Mouse (Mus musculus): Measurements from ENCODE around the gene Crocc2. TPM values are rescaled to one million over a fixed set of nuclear protein-coding genes. Genes with fewer than 3 reads are reported as not detected.

Crocc2 gene
- polyA plus RNA-seq, 1 experiment from 2014 or later = 0.04 TPM

GRCm38 (mm10) chr1:93206277-93206970 is 37.9 kb downstream of the Crocc2 start:
- H3K4me2 ChIP-seq (replicated peaks) = no peak overlapping the region
- H3K9me3 ChIP-seq = no peaks in the 10 kb centered on the region
- no peak overlapping the region for H3K4me3 ChIP-seq (replicated peaks)
- 57% methylated on average over 12 of the region's 12 CpGs for WGBS
- no peak for ATAC-seq
- peaks cover 22% of the 10 kb centered on the region for H3K4me1 ChIP-seq (replicated peaks)
- no peak overlapping the region for H3K9ac ChIP-seq
- H3K36me3 ChIP-seq = no peaks in the 10 kb centered on the region
- H3K27me3 ChIP-seq (replicated peaks) = no peaks in the 10 kb centered on the region; the same call in 1 of the 2 replicates
- no peak overlapping the region for H3K27ac ChIP-seq

- Histone ChIP-seq H3K9me3 (no peaks in the 10 kb centered on the region), H3K27me3 (replicated peaks) (no peaks in the 10 kb centered on the region; the same call in 1 of the 2 replicates), H3K9ac (no peak overlapping the region), H3K4me1 (replicated peaks) (peaks cover 29% of the 10 kb centered on the region), H3K27ac (no peak overlapping the region), H3K4me2 (replicated peaks) (no peak overlapping the region), H3K4me3 (replicated peaks) (no peak overlapping the region), H3K36me3 (no peaks in the 10 kb centered on the region)
- ATAC-seq = no peak
- 95% methylated on average over 4 of the region's 4 CpGs for WGBS
Observed at GRCm38 (mm10) chr1:93207536-93208064, 39.1 kb downstream of the Crocc2 start.

- Histone ChIP-seq H3K36me3 (no peaks in the 10 kb centered on the region), H3K4me2 (replicated peaks) (peak overlapping the region; percentile 24; the same call in 1 of the 2 replicates), H3K4me3 (replicated peaks) (no peak overlapping the region), H3K9ac (no peak overlapping the region), H3K27me3 (replicated peaks) (no peaks in the 10 kb centered on the region), H3K27ac (peak overlapping the region; percentile 66), H3K9me3 (no peaks in the 10 kb centered on the region), H3K4me1 (replicated peaks) (peaks cover 29% of the 10 kb centered on the region)
- peak; percentile 82 for ATAC-seq
- WGBS = 16% methylated on average over 9 of the region's 9 CpGs
Observed at GRCm38 (mm10) chr1:93210213-93210641, 41.7 kb downstream of the Crocc2 start.

- Histone ChIP-seq H3K27me3 (replicated peaks) (no peaks in the 10 kb centered on the region), H3K36me3 (no peaks in the 10 kb centered on the region), H3K4me2 (replicated peaks) (0 out of 2 replicates have a peak overlapping the region, but pooled peaks have one; percentile 24), H3K27ac (peak overlapping the region; percentile 66), H3K9me3 (no peaks in the 10 kb centered on the region), H3K9ac (no peak overlapping the region), H3K4me3 (replicated peaks) (no peak overlapping the region), H3K4me1 (replicated peaks) (peaks cover 29% of the 10 kb centered on the region)
- ATAC-seq = no peak
- WGBS = 66% methylated on average over 11 of the region's 11 CpGs
Observed at GRCm38 (mm10) chr1:93211019-93211418, 42.5 kb downstream of the Crocc2 start.

- Histone ChIP-seq H3K4me3 (replicated peaks) (no peak overlapping the region), H3K27ac (peak overlapping the region; percentile 44), H3K9ac (no peak overlapping the region), H3K27me3 (replicated peaks) (no peaks in the 10 kb centered on the region), H3K4me1 (replicated peaks) (peaks cover 29% of the 10 kb centered on the region), H3K36me3 (no peaks in the 10 kb centered on the region), H3K4me2 (replicated peaks) (no peak overlapping the region), H3K9me3 (no peaks in the 10 kb centered on the region)
- peak; percentile 36; the same call in 1 of the 2 replicates for ATAC-seq
- 34% methylated on average over 10 of the region's 10 CpGs for WGBS
Observed at GRCm38 (mm10) chr1:93211549-93212220, 43.2 kb downstream of the Crocc2 start.

GRCm38 (mm10) chr1:93212441-93212840 is 43.9 kb downstream of the Crocc2 start:
- no peak for ATAC-seq
- Histone ChIP-seq H3K36me3 (no peaks in the 10 kb centered on the region), H3K9ac (no peak overlapping the region), H3K4me1 (replicated peaks) (peaks cover 29% of the 10 kb centered on the region), H3K4me2 (replicated peaks) (no peak overlapping the region), H3K9me3 (no peaks in the 10 kb centered on the region), H3K27me3 (replicated peaks) (no peaks in the 10 kb centered on the region), H3K27ac (no peak overlapping the region), H3K4me3 (replicated peaks) (no peak overlapping the region)
- 73% methylated on average over 7 of the region's 7 CpGs for WGBS

- no peak overlapping the region for H3K9ac ChIP-seq
- no peak for ATAC-seq
Observed at GRCm38 (mm10) chr1:93214612-93215011, 46.1 kb downstream of the Crocc2 start.

GRCm38 (mm10) chr1:93216839-93217497 is 48.4 kb downstream of the Crocc2 start:
- H3K4me2 ChIP-seq (replicated peaks) = no peak overlapping the region
- H3K36me3 ChIP-seq = no peaks in the 10 kb centered on the region
- H3K4me1 ChIP-seq (replicated peaks) = peaks cover 6% of the 10 kb centered on the region; the same call in 1 of the 2 replicates
- H3K27ac ChIP-seq = no peak overlapping the region
- no peak overlapping the region for H3K9ac ChIP-seq
- ATAC-seq = no peak
- WGBS = 75% methylated on average over 9 of the region's 9 CpGs
- no peaks in the 10 kb centered on the region for H3K9me3 ChIP-seq
- no peak overlapping the region for H3K4me3 ChIP-seq (replicated peaks)
- H3K27me3 ChIP-seq (replicated peaks) = no peaks in the 10 kb centered on the region

More at GRCm38 (mm10) chr1:93214612-93215011, 46.1 kb downstream of the Crocc2 start:
- 61% methylated on average over 5 of the region's 5 CpGs for WGBS
- no peak overlapping the region for H3K27ac ChIP-seq
- H3K9me3 ChIP-seq = no peaks in the 10 kb centered on the region
- no peak overlapping the region for H3K4me2 ChIP-seq (replicated peaks)
- no peaks in the 10 kb centered on the region for H3K36me3 ChIP-seq
- peaks cover 25% of the 10 kb centered on the region for H3K4me1 ChIP-seq (replicated peaks)
- no peaks in the 10 kb centered on the region for H3K27me3 ChIP-seq (replicated peaks)
- no peak overlapping the region for H3K4me3 ChIP-seq (replicated peaks)

GRCm38 (mm10) chr1:93217530-93217929 is 49.0 kb downstream of the Crocc2 start:
- H3K9me3 ChIP-seq = no peaks in the 10 kb centered on the region
- ATAC-seq = no peak
- H3K36me3 ChIP-seq = no peaks in the 10 kb centered on the region
- H3K4me2 ChIP-seq (replicated peaks) = no peak overlapping the region
- no peak overlapping the region for H3K4me3 ChIP-seq (replicated peaks)
- 0 out of 2 replicates have a peak, but pooled peaks cover 4% of the 10 kb centered on the region for H3K4me1 ChIP-seq (replicated peaks)
- H3K9ac ChIP-seq = no peak overlapping the region
- no peaks in the 10 kb centered on the region for H3K27me3 ChIP-seq (replicated peaks)
- 55% methylated on average over 7 of the region's 7 CpGs for WGBS
- no peak overlapping the region for H3K27ac ChIP-seq

- WGBS = 74% methylated on average over 7 of the region's 7 CpGs
Observed at GRCm38 (mm10) chr1:93220776-93221175, 52.3 kb downstream of the Crocc2 start.

GRCm38 (mm10) chr1:93223972-93224371 is 55.4 kb downstream of the Crocc2 start:
- no peaks in the 10 kb centered on the region for H3K9me3 ChIP-seq
- H3K4me1 ChIP-seq (replicated peaks) = peaks cover 12% of the 10 kb centered on the region
- no peaks in the 10 kb centered on the region for H3K27me3 ChIP-seq (replicated peaks)
- WGBS = 8% methylated on average over 18 of the region's 18 CpGs
- H3K4me2 ChIP-seq (replicated peaks) = no peak overlapping the region
- no peak overlapping the region for H3K9ac ChIP-seq
- no peaks in the 10 kb centered on the region for H3K36me3 ChIP-seq
- H3K4me3 ChIP-seq (replicated peaks) = no peak overlapping the region
- no peak overlapping the region for H3K27ac ChIP-seq
- ATAC-seq = peak; percentile 57

More at GRCm38 (mm10) chr1:93220776-93221175, 52.3 kb downstream of the Crocc2 start:
- Histone ChIP-seq H3K27ac (no peak overlapping the region), H3K4me1 (replicated peaks) (peaks cover 8% of the 10 kb centered on the region; the same call in 1 of the 2 replicates), H3K9ac (no peak overlapping the region), H3K4me2 (replicated peaks) (no peak overlapping the region), H3K9me3 (no peaks in the 10 kb centered on the region), H3K27me3 (replicated peaks) (no peaks in the 10 kb centered on the region), H3K36me3 (no peaks in the 10 kb centered on the region), H3K4me3 (replicated peaks) (no peak overlapping the region)
- ATAC-seq = no peak

- Histone ChIP-seq H3K9ac (no peak overlapping the region), H3K4me3 (replicated peaks) (no peak overlapping the region), H3K36me3 (no peaks in the 10 kb centered on the region), H3K4me2 (replicated peaks) (no peak overlapping the region), H3K27me3 (replicated peaks) (no peaks in the 10 kb centered on the region), H3K9me3 (no peaks in the 10 kb centered on the region), H3K4me1 (replicated peaks) (peaks cover 12% of the 10 kb centered on the region), H3K27ac (no peak overlapping the region)
- no peak for ATAC-seq
- 37% methylated on average over 4 of the region's 4 CpGs for WGBS
Observed at GRCm38 (mm10) chr1:93225226-93225625, 56.7 kb downstream of the Crocc2 start.
